In the genomic region with DNA sequence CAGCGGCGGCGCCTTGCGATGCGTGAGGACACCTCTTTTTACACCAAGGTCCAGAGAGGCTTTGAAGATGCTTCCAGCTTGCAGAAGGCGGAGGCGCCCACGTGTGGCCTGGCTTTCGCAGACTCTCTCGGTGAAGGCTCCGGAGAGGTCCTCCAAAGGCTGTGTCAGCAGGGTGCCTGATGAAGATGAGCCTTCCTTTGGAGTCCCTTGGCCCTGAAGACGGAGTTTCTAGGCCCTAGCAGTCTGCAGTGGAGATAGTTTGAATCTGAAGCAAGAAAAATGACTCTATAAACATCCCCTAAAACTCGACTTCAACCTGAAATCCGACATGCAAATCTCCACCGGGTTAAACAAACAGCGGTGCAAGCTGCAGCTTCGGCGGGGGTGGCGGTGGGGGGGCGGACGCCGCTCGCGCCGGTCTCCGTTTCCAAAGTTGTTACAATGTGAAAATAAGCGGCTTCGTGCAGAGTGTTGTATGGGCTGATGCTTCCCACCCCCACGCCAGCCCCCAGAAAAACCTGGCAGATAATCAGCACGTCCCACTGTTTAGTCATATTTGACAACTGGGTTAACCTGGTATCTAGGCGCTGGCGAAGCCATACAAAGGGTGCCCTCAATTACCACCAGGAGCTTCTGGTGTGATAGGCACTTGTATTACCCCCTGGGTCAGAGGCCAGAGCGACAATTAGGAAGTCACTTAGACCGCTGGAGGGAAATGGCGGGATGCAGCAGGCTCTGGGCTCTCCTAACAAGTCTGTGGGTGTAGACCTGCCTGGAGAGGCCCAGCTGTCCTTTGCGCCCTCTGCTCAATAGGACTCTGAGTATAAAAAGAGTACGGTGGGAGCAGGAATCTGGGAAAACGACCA, we compare ENCODE assay signal across 10 mouse cellular contexts. TPM values are rescaled to one million over a fixed set of nuclear protein-coding genes. Genes with fewer than 3 reads are reported as not detected.
DNase-seq lines count a peak whose midpoint lies in the region; ATAC-seq and TF ChIP-seq lines count a peak whose summit lies in the region.
"Had no signal": no experiment of that assay in that cellular context is flagged by ENCODE, and none has a peak within 500 bp of the region (broad histone marks: within the 10 kb centered on the region; RNA-seq: fewer than 3 reads in every experiment).

No protein-coding gene starts in this region.

- intact Hi-C loops in heart, postnatal 25 days (cut with DNase I): loop anchor here (5.0 to 10.0 kb wide), 5 partner anchors 296 to 1734 kb away; partner anchors contain the start of genes Hoxd13 and Pdk1

- peaks cover 4% of the 10 kb centered on the region; the same call in 1 of the 2 replicates for H3K36me3 ChIP-seq in forebrain, postnatal 0 days (ENCODE audit: insufficient read depth)
- no peaks in the 10 kb centered on the region for H3K36me3 ChIP-seq in midbrain, embryonic 13.5 days

- ATAC-seq in forebrain, postnatal 0 days: no peak
- 0 out of 2 replicates have a peak, but pooled peaks have one; percentile 22 for ATAC-seq in midbrain, embryonic 13.5 days

- no peak overlapping the region for H3K9ac ChIP-seq in forebrain, postnatal 0 days
- no peak overlapping the region for H3K9ac ChIP-seq in midbrain, embryonic 13.5 days (replicated peaks)

- H3K4me2 ChIP-seq in forebrain, postnatal 0 days (ENCODE audit: low read depth): peak overlapping the region; percentile 46
- H3K4me2 ChIP-seq in midbrain, embryonic 13.5 days (replicated peaks): peak overlapping the region; percentile 57

- H3K27ac ChIP-seq in forebrain, postnatal 0 days (ENCODE audit: low read depth, low read length): peak overlapping the region; percentile 67
- H3K27ac ChIP-seq in midbrain, embryonic 13.5 days: no peak overlapping the region
- H3K27ac ChIP-seq: left cerebral cortex, adult 2 months had no signal

- peak; percentile 26; the same call in 1 of the 2 replicates for TF ChIP-seq CTCF in forebrain, postnatal 0 days (IDR thresholded peaks at IDR 0.05; ENCODE audit: low read depth)

- no peaks in the 10 kb centered on the region for H3K4me1 ChIP-seq in forebrain, postnatal 0 days (ENCODE audit: insufficient read depth)
- H3K4me1 ChIP-seq in midbrain, embryonic 13.5 days (replicated peaks): peaks cover 45% of the 10 kb centered on the region

- no peaks in the 10 kb centered on the region for H3K9me3 ChIP-seq in forebrain, postnatal 0 days (ENCODE audit: low read length)
- no peaks in the 10 kb centered on the region for H3K9me3 ChIP-seq in midbrain, embryonic 13.5 days

- H3K27me3 ChIP-seq in forebrain, postnatal 0 days (ENCODE audit: insufficient read depth, low read length): peaks cover 32% of the 10 kb centered on the region; the same call in 1 of the 2 replicates
- peaks cover 85% of the 10 kb centered on the region for H3K27me3 ChIP-seq in midbrain, embryonic 13.5 days

- 2% methylated on average over 38 of the region's 38 CpGs for WGBS in forebrain, postnatal 0 days
- WGBS in midbrain, embryonic 13.5 days: under 1% methylated on average over 38 of the region's 38 CpGs

- H3K4me3 ChIP-seq in forebrain, postnatal 0 days (ENCODE audit: low read depth, low read length): peak overlapping the region; percentile 42
- H3K4me3 ChIP-seq in midbrain, embryonic 13.5 days (replicated peaks): peak overlapping the region; percentile 50
- H3K4me3 ChIP-seq: left cerebral cortex, adult 2 months had no signal

- DNase-seq in heart, adult 11 months: peak; percentile 89
- no peak for DNase-seq in heart, postnatal 25 days (ENCODE audit: low spot score)
- DNase-seq in ES-CJ7 (ENCODE audit: low read depth, low spot score): peak; percentile 40
- DNase-seq in forebrain, postnatal 0 days: peak; percentile 65
- peak; percentile 23 for DNase-seq in kidney, postnatal 14 days
- no peak for DNase-seq in adrenal gland, postnatal 25 days
- no peak for DNase-seq in layer of hippocampus, postnatal 25 days (ENCODE audit: extremely low spot score in 1 of 2, low spot score in 1 of 2)

RNA-seq across cellular contexts. Expression of gene Sp9, which starts 0.9 kb away (rescaled TPM):
- not detected for total RNA-seq in heart, postnatal 25 days (2021)
- 12.8 and 18.1 TPM in 2 replicates for total RNA-seq in forebrain, postnatal 0 days (2014; rRNA removed)
- 7.7 and 9.8 TPM in 2 replicates for polyA plus RNA-seq in forebrain, postnatal 0 days (2015; fragmentation: Nextera tagmentation; extraction: Ambion mirVana)
- polyA plus RNA-seq in midbrain, embryonic 13.5 days (2015; fragmentation: Nextera tagmentation; extraction: Ambion mirVana): 6.1 and 8.9 TPM in 2 replicates
- not detected in 2 replicates for total RNA-seq in adrenal gland, postnatal 25 days (2021)
- 1 to 10 TPM; 2.9 to 3.6 TPM for total RNA-seq in layer of hippocampus, postnatal 25 days (2021)
- polyA plus RNA-seq: stomach, embryonic 16.5 days had no signal

RNA-seq across cellular contexts. Expression of gene Scrn3, which starts 41.6 kb away (rescaled TPM):
- total RNA-seq in heart, postnatal 25 days (2021): 10 to 100 TPM; 19.0 to 21.7 TPM
- total RNA-seq in forebrain, postnatal 0 days (2014; rRNA removed): 5.1 and 6.8 TPM in 2 replicates
- 4.5 and 5.3 TPM in 2 replicates for polyA plus RNA-seq in forebrain, postnatal 0 days (2015; fragmentation: Nextera tagmentation; extraction: Ambion mirVana)
- 8.1 and 9.6 TPM in 2 replicates for polyA plus RNA-seq in midbrain, embryonic 13.5 days (2015; fragmentation: Nextera tagmentation; extraction: Ambion mirVana)
- 24.1 and 29.1 TPM in 2 replicates for total RNA-seq in adrenal gland, postnatal 25 days (2021)
- 10 to 100 TPM; 17.3 to 27.5 TPM for total RNA-seq in layer of hippocampus, postnatal 25 days (2021)

RNA-seq across cellular contexts. Expression of gene Cir1, which starts 41.7 kb away (rescaled TPM):
- total RNA-seq in heart, postnatal 25 days (2021): 10 to 100 TPM; 13.4 to 14.7 TPM
- 9.5 and 10.6 TPM in 2 replicates for total RNA-seq in forebrain, postnatal 0 days (2014; rRNA removed)
- polyA plus RNA-seq in forebrain, postnatal 0 days (2015; fragmentation: Nextera tagmentation; extraction: Ambion mirVana): 29.3 and 30.3 TPM in 2 replicates
- polyA plus RNA-seq in midbrain, embryonic 13.5 days (2015; fragmentation: Nextera tagmentation; extraction: Ambion mirVana): 34.0 and 34.8 TPM in 2 replicates
- 22.7 and 27.6 TPM in 2 replicates for total RNA-seq in adrenal gland, postnatal 25 days (2021)
- 10 to 100 TPM; 27.0 to 29.3 TPM for total RNA-seq in layer of hippocampus, postnatal 25 days (2021)

RNA-seq across cellular contexts. Expression of gene Ola1, which starts 52.1 kb away (rescaled TPM):
- total RNA-seq in heart, postnatal 25 days (2021): 10 to 100 TPM; 44.6 to 48.3 TPM
- total RNA-seq in forebrain, postnatal 0 days (2014; rRNA removed): 68.4 and 78.9 TPM in 2 replicates
- polyA plus RNA-seq in forebrain, postnatal 0 days (2015; fragmentation: Nextera tagmentation; extraction: Ambion mirVana): 87.4 and 97.2 TPM in 2 replicates
- 80.9 and 96.4 TPM in 2 replicates for polyA plus RNA-seq in midbrain, embryonic 13.5 days (2015; fragmentation: Nextera tagmentation; extraction: Ambion mirVana)
- total RNA-seq in adrenal gland, postnatal 25 days (2021): 46.2 and 52.6 TPM in 2 replicates
- 100 to 1,000 TPM; 116 to 117 TPM for total RNA-seq in layer of hippocampus, postnatal 25 days (2021)

Comparison
In these comparisons a context has a peak if more than half of its experiments do, and no peak if none do; other contexts are left out.
1. DNase-seq: peak in heart, adult 11 months (single experiment), ES-CJ7 (single experiment), forebrain, postnatal 0 days (single experiment) and kidney, postnatal 14 days (single experiment); none in heart, postnatal 25 days (single experiment), adrenal gland, postnatal 25 days (single experiment) and layer of hippocampus, postnatal 25 days (0 of 2).